Mouse (Mus musculus) naive thymus-derived CD4-positive, alpha-beta T cell, adult 2 months (primary cell): ENCODE measurements around the gene Arid1b.
A peak's percentile ranks its signal among the peaks of the same experiment; 100 is the strongest.

ENCODE experiments used
- DNase-seq: peaks from one replicate; pipeline ENCODE4 v3.0.0-alpha.2; 2011; ENCODE audit warnings: low read depth

Gene Arid1b

GRCm38 (mm10) chr17:4993840-4994503 is at the start of gene Arid1b:
TSS of gene Arid1b (plus strand) at chr17:4994332.
- DNase-seq: peak; percentile 91

GRCm38 (mm10) chr17:4945311-4945751 is 48.8 kb upstream of the Arid1b start:
- DNase-seq: no peak

DNA sequence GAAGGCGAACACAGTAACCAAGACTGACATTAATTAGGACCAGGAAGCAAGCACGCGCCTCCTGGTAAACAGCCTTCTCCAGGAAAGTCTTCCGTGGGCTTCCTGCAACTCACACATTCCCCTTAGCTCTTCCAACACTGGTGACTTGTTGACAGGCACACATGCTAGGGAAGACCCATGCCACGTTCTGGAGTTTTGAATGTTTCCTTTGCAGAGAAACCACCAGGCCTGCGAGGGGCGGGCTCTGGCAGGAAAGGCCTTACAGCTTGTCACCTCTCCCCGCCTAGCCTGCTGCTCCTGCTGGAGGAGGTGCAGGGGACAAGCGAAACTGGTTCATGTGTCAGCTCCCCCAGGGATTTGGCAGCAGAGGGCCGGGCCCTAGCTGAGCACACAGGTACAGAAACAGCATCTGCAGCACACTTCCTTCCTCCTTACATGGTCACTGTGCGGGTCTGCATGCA is 48.2 kb upstream of the Arid1b start:
- peak; percentile 33 for DNase-seq

- DNase-seq: no peak
Observed at GRCm38 (mm10) chr17:4946421-4946974, 47.6 kb upstream of the Arid1b start.

GRCm38 (mm10) chr17:4947013-4947412 is 47.1 kb upstream of the Arid1b start:
- DNase-seq: no peak

DNA sequence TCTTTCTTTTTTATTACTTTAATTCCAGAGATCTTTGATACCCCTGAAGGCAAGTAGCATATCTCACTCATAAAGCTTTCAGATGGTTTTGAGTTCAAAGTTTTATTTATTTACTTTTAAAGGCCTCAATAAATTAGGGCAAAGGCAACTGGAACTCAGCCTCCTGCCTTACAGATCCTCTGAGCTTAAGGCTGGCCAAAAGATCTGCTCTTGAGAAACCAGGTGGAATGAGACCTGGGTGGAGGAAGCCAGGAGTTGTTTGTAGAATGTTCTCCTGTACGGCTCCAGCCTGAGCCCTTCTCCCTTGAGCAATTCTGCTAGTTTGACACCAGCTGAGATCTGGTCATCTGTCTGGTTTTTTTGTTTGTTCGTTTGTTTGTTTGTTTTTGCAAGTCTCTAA is 46.7 kb upstream of the Arid1b start:
- no peak for DNase-seq

GRCm38 (mm10) chr17:4948501-4948900 is 45.6 kb upstream of the Arid1b start:
- no peak for DNase-seq

DNA sequence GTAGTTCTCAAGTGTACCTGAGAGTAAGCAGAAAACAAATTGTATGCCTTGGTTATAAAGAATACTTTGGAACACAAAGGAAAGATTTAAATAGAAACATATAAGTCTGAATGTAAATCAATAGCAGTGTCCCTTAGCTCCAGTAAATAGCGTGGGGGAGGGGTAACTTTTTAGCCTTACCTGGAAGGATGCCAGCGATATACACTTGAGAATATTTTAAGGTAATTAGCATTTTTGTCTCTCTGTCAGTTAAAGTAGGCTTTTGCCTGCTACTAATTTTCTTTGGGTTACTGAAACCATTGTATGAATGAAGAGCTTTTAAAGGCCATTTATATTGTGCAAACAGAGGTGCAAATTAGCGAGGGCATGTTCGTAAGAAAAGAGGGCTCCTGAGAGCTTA is 39.7 kb upstream of the Arid1b start:
- DNase-seq: no peak

DNA sequence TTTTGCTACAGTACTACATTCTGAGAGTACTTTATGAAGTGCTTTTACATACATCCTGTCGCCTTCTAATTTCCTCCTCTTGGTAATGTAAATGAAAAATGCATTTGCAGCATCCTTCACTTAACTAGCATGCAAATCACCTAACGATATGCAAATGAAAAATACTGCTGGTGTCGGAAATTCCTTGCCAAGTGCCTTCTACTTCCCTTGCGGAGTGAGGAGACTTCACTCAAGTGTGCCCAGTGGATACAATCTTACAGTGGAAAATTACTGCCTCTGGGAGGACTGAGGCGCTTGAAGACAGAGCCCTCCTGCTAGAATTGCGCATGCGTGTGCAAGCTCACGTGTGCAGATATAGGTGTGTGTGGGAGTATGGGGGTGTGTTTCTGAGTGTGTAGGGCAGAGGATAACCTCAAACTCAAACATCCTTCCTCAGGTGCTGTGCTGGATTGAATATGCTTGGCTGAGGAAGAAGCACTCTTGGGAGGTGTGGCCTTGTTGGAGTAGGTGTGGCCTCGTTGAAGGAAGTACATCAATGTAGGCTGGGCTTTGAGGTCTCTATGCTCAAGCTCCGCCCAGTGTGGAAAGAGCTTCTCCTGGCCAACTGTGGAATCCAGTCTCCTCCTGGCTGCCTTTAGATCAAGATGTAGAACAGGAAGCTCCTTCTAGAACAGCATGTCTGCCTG is 29.8 kb upstream of the Arid1b start:
- no peak for DNase-seq

DNA sequence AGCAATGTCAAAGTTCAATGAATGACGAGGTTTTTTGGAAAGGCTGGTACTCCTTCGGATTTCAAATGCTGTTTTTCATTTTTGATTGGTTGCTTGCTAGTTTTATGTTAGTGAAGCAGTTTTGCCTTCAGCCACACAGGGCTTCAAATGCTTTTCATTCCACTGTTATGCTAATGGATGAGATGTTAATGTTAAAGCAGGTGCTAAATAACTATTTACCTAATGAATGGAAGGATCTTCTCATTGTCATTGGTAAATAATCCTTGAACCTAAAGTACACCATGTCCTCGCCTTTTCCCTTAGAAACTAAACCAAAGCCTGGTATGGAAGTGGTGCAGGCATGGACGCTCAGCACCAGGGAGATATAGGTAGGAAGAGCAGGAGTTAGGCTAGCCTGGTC is 26.9 kb upstream of the Arid1b start:
- no peak for DNase-seq

DNA sequence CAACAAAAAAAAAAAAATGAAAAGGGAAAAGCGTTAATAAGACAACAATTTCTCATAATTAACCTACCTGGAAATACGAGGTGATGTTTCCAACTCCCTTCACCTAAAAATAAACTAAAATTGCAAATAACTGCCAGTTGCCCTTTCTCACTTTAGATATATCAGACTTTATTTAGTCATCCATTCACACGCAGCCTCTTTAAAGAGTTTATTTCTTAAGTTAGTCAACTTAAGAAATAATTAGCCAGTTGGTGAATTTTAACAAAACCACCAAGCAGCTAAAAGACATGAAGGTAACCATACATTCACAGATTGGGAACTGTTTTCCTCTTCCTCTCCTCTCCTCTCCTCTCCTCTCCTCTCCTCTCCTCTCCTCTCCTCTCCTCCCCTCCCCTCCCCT is 26.1 kb upstream of the Arid1b start:
- no peak for DNase-seq

GRCm38 (mm10) chr17:4968878-4969277 is 25.3 kb upstream of the Arid1b start:
- no peak for DNase-seq

GRCm38 (mm10) chr17:4972261-4972660 is 21.9 kb upstream of the Arid1b start:
- no peak for DNase-seq

DNA sequence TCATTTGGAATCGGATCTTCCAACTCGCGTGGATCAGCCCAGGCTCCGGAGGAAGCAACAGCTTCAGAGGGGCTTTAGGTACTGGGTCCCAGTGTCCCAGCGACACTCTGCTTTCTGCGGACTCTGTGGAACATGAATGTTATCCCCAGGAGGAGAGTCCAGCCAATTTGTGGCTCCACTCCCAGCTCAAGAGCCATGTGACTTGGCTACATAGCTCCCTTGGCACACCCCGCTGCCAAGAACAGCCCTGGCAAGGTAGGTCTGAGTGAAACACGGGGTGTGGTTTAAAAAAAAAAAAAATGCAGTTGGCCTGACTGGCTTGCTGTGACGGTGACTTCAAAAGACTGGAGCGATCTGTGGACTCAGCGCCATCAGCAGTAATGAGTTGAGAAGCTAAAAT is 19.4 kb upstream of the Arid1b start:
- no peak for DNase-seq

- DNase-seq: peak; percentile 69
Observed at GRCm38 (mm10) chr17:4980151-4980550, 14.0 kb upstream of the Arid1b start.

- DNase-seq: no peak
Observed at GRCm38 (mm10) chr17:4982819-4983218, 11.3 kb upstream of the Arid1b start.

DNA sequence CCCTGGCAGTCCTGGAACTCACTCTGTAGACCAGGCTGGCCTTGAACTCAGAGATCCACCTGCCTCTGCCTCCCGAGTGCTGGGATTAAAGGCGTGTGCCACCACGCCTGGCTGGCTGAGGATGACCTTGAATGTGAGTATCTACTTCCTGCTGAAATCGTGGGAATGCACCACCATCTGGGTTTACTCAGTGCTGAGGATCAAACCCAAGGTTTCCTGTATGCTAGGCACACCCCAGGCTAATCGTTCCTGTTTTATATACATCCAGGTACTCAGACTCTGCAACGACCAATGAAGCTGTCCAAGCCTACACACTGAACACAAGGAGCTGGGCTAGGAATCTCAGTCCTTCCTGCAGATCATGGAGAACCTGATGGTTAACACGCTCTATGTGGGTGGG is 9.4 kb upstream of the Arid1b start:
- DNase-seq: no peak

GRCm38 (mm10) chr17:4990911-4991560 is 3.1 kb upstream of the Arid1b start:
- DNase-seq: no peak

GRCm38 (mm10) chr17:4991600-4991999 is 2.5 kb upstream of the Arid1b start:
- no peak for DNase-seq

- DNase-seq: no peak
Observed at GRCm38 (mm10) chr17:4993497-4993839, 664 bp upstream of the Arid1b start.

GRCm38 (mm10) chr17:4994504-4994812 is 326 bp downstream of the Arid1b start:
- no peak for DNase-seq

GRCm38 (mm10) chr17:4994813-4995560 is 855 bp downstream of the Arid1b start:
- DNase-seq: peak; percentile 78
